Mouse (Mus musculus) lung, embryonic 16.5 days (tissue): Measurements from ENCODE around the gene Olfr585. TPM values are rescaled to one million over a fixed set of nuclear protein-coding genes. Genes with fewer than 3 reads are reported as not detected.

Experiments used
- ATAC-seq: fragments of 200-750 bp; cut with Nextera tagmentation; 2 replicates; pipeline ENCODE4 v1.8.0; 2017; ENCODE audit warnings: low read depth, mild to moderate bottlenecking, moderate library complexity
- H3K27ac ChIP-seq: fragments of 300-500 bp; sonication (generic); 2 replicates; pipeline ENCODE4 v1.5.1; 2014; ENCODE audit warnings: mild to moderate bottlenecking, control low read depth, low read length
- H3K27me3 ChIP-seq: fragments of 300-500 bp; sonication (generic); 2 replicates; pipeline ENCODE4 v1.6.1; 2014; ENCODE audit warnings: low read depth, low read length, mixed read lengths; ENCODE audit not compliant: control insufficient read depth, insufficient read depth
- H3K36me3 ChIP-seq: fragments of 300-500 bp; sonication (generic); 2 replicates; pipeline ENCODE4 v1.6.1; 2014; ENCODE audit warnings: low read length; ENCODE audit not compliant: control insufficient read depth, insufficient read depth
- H3K4me1 ChIP-seq: fragments of 300-500 bp; sonication (generic); replicated peaks from 2 replicates; pipeline ENCODE4 v1.6.1; 2014; ENCODE audit warnings: low read length, mixed read lengths; ENCODE audit not compliant: control insufficient read depth, insufficient read depth
- H3K4me2 ChIP-seq: fragments of 300-500 bp; sonication (generic); 2 replicates; pipeline ENCODE4 v1.6.1; 2014; ENCODE audit warnings: low read depth, low read length, control low read depth
- H3K4me3 ChIP-seq: fragments of 300-500 bp; sonication (generic); 2 replicates; pipeline ENCODE4 v1.5.1; 2014; ENCODE audit warnings: mild to moderate bottlenecking, low read length, control low read depth
- H3K9ac ChIP-seq: fragments of 300-500 bp; sonication (generic); 2 replicates; pipeline ENCODE4 v1.6.1; 2014; ENCODE audit warnings: low read length, control low read depth
- H3K9me3 ChIP-seq: fragments of 300-500 bp; sonication (generic); 2 replicates; pipeline ENCODE4 v1.6.1; 2016; ENCODE audit warnings: low read length; ENCODE audit not compliant: control insufficient read depth
- WGBS: fragments of 180-500 bp; shearing (Covaris S2); extraction: QIAGEN DNeasy Blood & Tissue Kit; methylation state at CpG from one replicate; pipeline ENCODE4 v1.1.7; 2014; 5-methylcytosine and 5-hydroxymethylcytosine counted together
- polyA plus RNA-seq: library from polyadenylated mRNA; unstranded; fragments of >200 nt; fragmentation: Nextera tagmentation; extraction: Ambion mirVana; gene quantifications from 2 replicates; pipeline ENCODE4 v1.2.1, GENCODE M21; 2015

Gene Olfr585
- polyA plus RNA-seq, result not detected in 2 replicates

DNA sequence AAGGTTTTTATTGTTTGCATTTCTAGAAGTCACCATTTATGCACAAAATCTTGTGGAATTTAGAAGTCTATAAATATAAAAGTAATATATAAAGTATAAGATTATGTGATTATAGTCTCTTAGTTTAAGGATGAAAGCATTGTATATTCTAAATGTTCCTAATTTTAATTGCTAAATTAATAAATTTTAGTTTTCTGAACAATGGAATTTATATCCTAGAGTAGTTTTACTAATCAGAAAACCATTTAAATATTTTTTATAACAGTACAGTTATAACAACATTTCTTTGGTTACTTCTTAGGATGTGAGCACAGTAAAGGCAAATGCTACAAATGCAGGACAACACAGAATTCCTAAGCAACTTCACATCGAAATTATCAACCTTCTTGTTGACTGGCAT lies at the start of gene Olfr585:
Gene Olfr585, plus strand, starts transcription at position 301 of the 400 bp plus-strand sequence.
- H3K9me3 ChIP-seq, result no peaks in the 10 kb centered on the region
- H3K9ac ChIP-seq, result no peak within 1 kb of the TSS
- H3K27me3 ChIP-seq, result no peaks in the 10 kb centered on the region
- H3K4me3 ChIP-seq, result no peak within 1 kb of the TSS
- no peaks in the 10 kb centered on the region for H3K36me3 ChIP-seq
- 76% methylated on average over 1 of the region's 1 CpGs for WGBS
- no peak for ATAC-seq
- no peak within 1 kb of the TSS for H3K4me2 ChIP-seq
- no peak within 1 kb of the TSS for H3K27ac ChIP-seq
- no peaks in the 10 kb centered on the region for H3K4me1 ChIP-seq

DNA sequence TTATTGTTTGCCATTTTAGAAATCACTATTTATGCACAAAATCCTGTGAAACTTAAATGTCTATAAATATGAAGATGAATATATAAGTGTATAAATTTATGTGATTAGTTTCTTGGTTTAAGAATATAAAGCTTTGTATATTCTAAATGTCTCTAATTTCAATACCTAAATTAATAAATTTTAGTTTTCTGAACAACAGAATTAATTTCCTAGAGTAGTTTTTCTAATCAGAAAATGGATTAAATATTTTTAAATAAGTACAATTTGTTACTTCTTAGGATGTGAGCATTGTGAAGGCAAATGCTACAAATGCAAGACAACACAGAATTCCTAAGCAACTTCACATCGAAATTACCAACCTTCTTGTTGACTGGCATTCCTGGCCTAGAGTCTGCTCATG lies 46.5 kb upstream of the Olfr585 start, which contains the start of gene Olfr583:
Gene Olfr583, plus strand, starts transcription at position 301 of the 400 bp plus-strand sequence.
- H3K4me3 ChIP-seq, result no peak within 1 kb of the TSS
- 76% methylated on average over 1 of the region's 1 CpGs for WGBS
- ATAC-seq, result no peak

DNA sequence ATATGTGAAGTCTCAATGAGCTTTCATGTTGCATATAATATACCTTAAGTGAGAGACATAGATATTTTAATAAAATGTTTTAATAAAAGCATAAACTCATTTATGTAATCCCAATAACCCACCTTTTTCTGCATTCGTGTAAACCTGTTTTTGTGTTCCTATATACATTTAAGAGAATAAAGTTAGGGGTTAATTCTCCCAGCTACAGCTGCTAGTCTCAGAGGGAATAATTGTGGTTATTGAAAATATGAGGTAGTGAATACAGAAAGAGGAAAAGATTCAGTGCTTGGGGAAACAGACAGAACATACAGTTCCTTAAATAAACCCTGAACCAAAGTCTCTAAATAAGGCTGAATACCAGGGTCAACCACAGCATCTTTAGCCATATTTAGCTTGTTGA lies 15.9 kb upstream of the Olfr585 start, which contains the start of gene Olfr584:
Gene Olfr584, plus strand, starts transcription at position 301 of the 400 bp plus-strand sequence.
- Histone ChIP-seq H3K9ac (no peak within 1 kb of the TSS), H3K4me2 (no peak within 1 kb of the TSS), H3K4me3 (no peak within 1 kb of the TSS), H3K27me3 (no peaks in the 10 kb centered on the region), H3K36me3 (no peaks in the 10 kb centered on the region), H3K27ac (no peak within 1 kb of the TSS), H3K9me3 (peaks cover 3% of the 10 kb centered on the region; the same call in 1 of the 2 replicates), H3K4me1 (no peaks in the 10 kb centered on the region)
- WGBS, result 78% methylated on average over 1 of the region's 1 CpGs
- no peak for ATAC-seq

More for the DNA sequence above, 46.5 kb upstream of the Olfr585 start, which contains the start of gene Olfr583:
- Histone ChIP-seq H3K9me3 (no peaks in the 10 kb centered on the region), H3K9ac (no peak within 1 kb of the TSS), H3K27ac (no peak within 1 kb of the TSS), H3K36me3 (no peaks in the 10 kb centered on the region), H3K4me2 (no peak within 1 kb of the TSS), H3K4me1 (no peaks in the 10 kb centered on the region), H3K27me3 (no peaks in the 10 kb centered on the region)

DNA sequence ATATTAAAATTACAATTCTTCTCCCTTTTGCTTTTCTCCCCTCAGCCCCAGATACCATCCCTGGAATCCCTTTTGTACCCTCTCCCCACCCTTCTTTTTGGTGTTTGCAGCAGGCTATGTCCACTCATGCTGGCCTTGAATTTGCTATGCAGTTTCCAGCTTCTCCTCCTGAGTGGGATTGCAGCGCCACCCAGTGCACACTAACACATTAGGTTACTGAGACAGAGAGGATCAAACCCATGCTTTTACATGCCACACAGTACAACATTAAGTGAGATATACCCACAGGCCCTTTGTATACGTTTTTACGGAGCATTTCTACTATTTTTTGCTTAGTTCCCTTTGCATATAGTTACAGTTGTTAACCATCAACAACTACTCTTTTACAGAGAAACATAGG lies 21.9 kb downstream of the Olfr585 start:
- Histone ChIP-seq H3K36me3 (no peaks in the 10 kb centered on the region), H3K9me3 (no peaks in the 10 kb centered on the region), H3K9ac (no peak overlapping the region), H3K4me1 (no peaks in the 10 kb centered on the region), H3K4me2 (no peak overlapping the region), H3K27ac (no peak overlapping the region), H3K27me3 (no peaks in the 10 kb centered on the region), H3K4me3 (no peak overlapping the region)
- ATAC-seq, result no peak
- 48% methylated on average over 3 of the region's 3 CpGs for WGBS

DNA sequence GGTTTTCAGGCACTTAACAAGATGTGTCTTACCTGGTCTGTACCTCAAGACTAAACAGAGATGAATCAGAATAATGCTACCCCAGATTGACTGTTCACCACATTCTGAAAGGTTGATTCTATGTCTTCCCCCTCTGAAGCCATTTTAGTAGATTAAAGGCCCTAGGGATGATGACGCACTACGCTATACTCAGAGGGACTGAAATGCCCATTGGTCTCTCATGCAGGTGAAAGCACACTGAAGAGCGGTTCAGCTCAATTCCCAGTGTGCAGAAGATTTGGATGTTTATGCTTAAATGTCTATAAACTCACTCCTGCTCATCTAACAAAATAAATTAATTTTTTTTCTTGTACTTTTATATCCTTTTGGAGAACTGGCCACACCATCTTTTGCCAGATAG lies 28.0 kb downstream of the Olfr585 start, which contains the start of gene Olfr586:
Gene Olfr586, minus strand, starts transcription at position 101 of the 400 bp plus-strand sequence.
- H3K9me3 ChIP-seq, result no peaks in the 10 kb centered on the region
- H3K4me2 ChIP-seq, result no peak within 1 kb of the TSS
- ATAC-seq, result no peak
- WGBS, result 91% methylated on average over 3 of the region's 3 CpGs
- H3K27me3 ChIP-seq, result no peaks in the 10 kb centered on the region
- no peaks in the 10 kb centered on the region for H3K36me3 ChIP-seq
- no peak within 1 kb of the TSS for H3K4me3 ChIP-seq
- H3K9ac ChIP-seq, result no peak within 1 kb of the TSS
- no peaks in the 10 kb centered on the region for H3K4me1 ChIP-seq
- no peak within 1 kb of the TSS for H3K27ac ChIP-seq

DNA sequence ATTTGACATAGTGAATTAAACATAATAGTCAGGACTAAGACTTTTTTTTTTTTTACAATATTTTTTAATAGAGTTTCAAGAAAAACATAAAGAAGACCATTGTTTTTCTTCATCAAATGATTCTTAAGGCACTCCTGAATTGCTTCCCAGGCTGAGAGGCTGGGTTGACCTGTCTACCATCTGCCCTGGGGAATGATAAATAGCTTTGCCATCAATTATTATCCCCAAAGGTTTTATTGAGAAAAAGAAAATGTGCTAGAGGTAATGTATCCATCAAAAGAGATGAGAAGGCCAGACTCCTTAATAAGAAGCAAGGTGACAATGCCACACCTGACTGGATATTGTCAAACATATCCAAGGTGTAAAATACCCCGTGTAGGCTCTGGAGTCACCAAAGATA lies 43.1 kb downstream of the Olfr585 start, which contains the start of gene Olfr588-ps1:
Gene Olfr588-ps1, plus strand, starts transcription at position 301 of the 400 bp plus-strand sequence.
- Histone ChIP-seq H3K4me3 (no peak within 1 kb of the TSS), H3K27me3 (no peaks in the 10 kb centered on the region), H3K9ac (no peak within 1 kb of the TSS), H3K9me3 (no peaks in the 10 kb centered on the region), H3K4me1 (no peaks in the 10 kb centered on the region), H3K36me3 (no peaks in the 10 kb centered on the region), H3K27ac (no peak within 1 kb of the TSS), H3K4me2 (no peak within 1 kb of the TSS)
- WGBS, result 69% methylated on average over 1 of the region's 1 CpGs
- ATAC-seq, result no peak

Other genes with a start within 250 kb of the Olfr585 start
- gene Olfr566, start 239.0 kb upstream of the Olfr585 start, polyA plus RNA-seq, result not detected in 2 replicates
- gene Olfr568, start 220.6 kb upstream of the Olfr585 start, polyA plus RNA-seq, result not detected in 2 replicates
- not detected in 2 replicates for gene Olfr569, start 206.8 kb upstream of the Olfr585 start, polyA plus RNA-seq
- gene Olfr570, start 203.1 kb upstream of the Olfr585 start, polyA plus RNA-seq, result not detected in 2 replicates
- not detected in 2 replicates for gene Olfr571, start 180.2 kb upstream of the Olfr585 start, polyA plus RNA-seq
- gene Olfr572, start 173.3 kb upstream of the Olfr585 start, polyA plus RNA-seq, result not detected in 2 replicates
- not detected in 2 replicates for gene Olfr573-ps1, start 155.1 kb upstream of the Olfr585 start, polyA plus RNA-seq
- gene Olfr574, start 149.3 kb upstream of the Olfr585 start, polyA plus RNA-seq, result not detected in 2 replicates
- gene Olfr575, start 138.9 kb upstream of the Olfr585 start, polyA plus RNA-seq, result not detected in 2 replicates
- gene Olfr576, start 135.1 kb upstream of the Olfr585 start, polyA plus RNA-seq, result not detected in 2 replicates
- gene Olfr577, start 121.8 kb upstream of the Olfr585 start, polyA plus RNA-seq, result not detected in 2 replicates
- gene Olfr578, start 108.4 kb upstream of the Olfr585 start, polyA plus RNA-seq, result not detected in 2 replicates
- not detected in 2 replicates for gene Olfr582, start 59.7 kb upstream of the Olfr585 start, polyA plus RNA-seq
- not detected in 2 replicates for gene Olfr583, start 46.4 kb upstream of the Olfr585 start, polyA plus RNA-seq
- not detected in 2 replicates for gene Olfr584, start 15.8 kb upstream of the Olfr585 start, polyA plus RNA-seq
- gene Olfr586, start 27.9 kb downstream of the Olfr585 start, polyA plus RNA-seq, result not detected in 2 replicates
- not detected in 2 replicates for gene Olfr588-ps1, start 43.2 kb downstream of the Olfr585 start, polyA plus RNA-seq
- gene Olfr589, start 58.6 kb downstream of the Olfr585 start, polyA plus RNA-seq, result not detected in 2 replicates
- gene Olfr591, start 80.6 kb downstream of the Olfr585 start, polyA plus RNA-seq, result not detected in 2 replicates
- not detected in 2 replicates for gene Olfr592, start 87.1 kb downstream of the Olfr585 start, polyA plus RNA-seq
- not detected in 2 replicates for gene Olfr593, start 114.1 kb downstream of the Olfr585 start, polyA plus RNA-seq
- gene Olfr594, start 119.3 kb downstream of the Olfr585 start, polyA plus RNA-seq, result not detected in 2 replicates
- not detected in 2 replicates for gene Usp17ld, start 154.8 kb downstream of the Olfr585 start, polyA plus RNA-seq
- gene Olfr596, start 207.9 kb downstream of the Olfr585 start, polyA plus RNA-seq, result not detected in 2 replicates
- gene Olfr597, start 218.6 kb downstream of the Olfr585 start, polyA plus RNA-seq, result not detected in 2 replicates
- not detected in 2 replicates for gene Olfr598, start 225.8 kb downstream of the Olfr585 start, polyA plus RNA-seq
- gene Olfr599, start 238.2 kb downstream of the Olfr585 start, polyA plus RNA-seq, result not detected in 2 replicates